Mouse (Mus musculus) layer of hippocampus, postnatal 10 days (tissue): ENCODE data around the gene Per1. TPM values are rescaled to one million over a fixed set of nuclear protein-coding genes. Genes with fewer than 3 reads are reported as not detected.
A peak's percentile ranks its signal among the peaks of the same experiment; 100 is the strongest.

Experiments
- DNase-seq, 2 experiments: peaks; one replicate each; pipeline ENCODE4 v3.0.0; 2021; ENCODE audit warnings: low spot score in 2 of 2
- total RNA-seq, 2 experiments: library from RNA; stranded (reverse); gene quantifications; 2 replicates each; pipeline ENCODE4 v1.2.3; 2021

Gene Per1
- total RNA-seq, 2 experiments from 2014 or later = 54.4 to 67.2 TPM

- DNase-seq = no peak
Observed at GRCm38 (mm10) chr11:69111051-69111810, 16.2 kb downstream of the Per1 start.

DNA sequence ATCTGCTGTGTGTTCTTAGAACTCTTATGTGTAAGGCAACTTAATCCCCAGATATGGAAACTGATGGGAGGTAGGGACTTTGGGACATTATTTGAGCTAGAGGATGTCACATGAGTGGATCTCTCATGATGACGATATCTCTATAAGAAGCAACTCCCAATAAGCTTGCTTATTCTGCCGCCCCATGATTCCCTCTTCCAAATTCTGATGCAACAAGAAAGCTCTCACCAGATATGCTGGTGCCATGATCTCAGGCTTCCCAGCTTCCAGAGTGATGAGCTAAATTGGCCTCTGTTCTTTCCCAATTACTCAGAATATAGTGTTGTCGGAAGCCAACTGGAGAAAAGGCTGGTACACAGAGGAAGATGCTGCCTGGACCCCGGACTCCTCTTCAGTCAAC, 16.8 kb downstream of the Per1 start:
- DNase-seq = no peak

DNA sequence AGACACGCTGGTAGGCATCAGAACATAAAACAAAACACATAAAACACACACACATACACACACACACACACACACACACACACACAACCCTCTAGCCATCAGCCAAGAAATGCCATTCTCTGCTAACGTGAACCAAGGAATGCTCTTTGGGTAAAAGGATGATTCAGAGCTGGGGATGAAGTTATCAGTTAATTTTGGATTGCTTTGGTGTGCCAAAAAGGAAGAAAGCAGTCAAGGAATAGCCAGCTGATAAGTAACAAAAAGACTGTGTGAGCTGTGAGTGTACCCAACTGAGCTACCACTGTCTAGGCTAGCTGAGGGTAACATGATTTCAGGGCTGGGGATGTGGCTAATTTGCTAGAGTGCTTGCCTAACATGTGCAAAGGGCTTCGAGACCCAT, 19.0 kb downstream of the Per1 start:
- DNase-seq = no peak

DNA sequence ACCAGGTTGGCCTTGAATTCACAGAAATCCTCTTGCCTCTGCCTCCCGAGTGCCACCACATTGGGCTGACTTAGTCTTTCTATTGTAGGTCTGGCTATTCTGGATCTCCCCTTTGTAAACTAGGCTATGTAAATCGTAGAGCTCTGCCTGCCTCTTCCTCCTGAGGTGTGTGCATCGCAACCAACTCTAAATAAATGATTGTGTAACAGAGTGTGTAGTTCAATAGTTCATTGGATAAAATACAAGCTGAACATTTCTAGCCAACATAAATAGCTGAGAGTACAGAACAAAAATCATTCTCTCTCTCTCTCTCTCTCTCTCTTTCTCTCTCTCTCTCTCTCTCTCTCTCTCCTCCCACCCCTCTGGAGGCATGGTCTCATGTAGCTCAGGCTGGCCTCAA, 19.6 kb downstream of the Per1 start:
- DNase-seq = no peak

- no peak for DNase-seq
Observed at GRCm38 (mm10) chr11:69116843-69117242, 21.8 kb downstream of the Per1 start.

- DNase-seq = peak; percentile 53 to 69
Observed at GRCm38 (mm10) chr11:69117737-69118695, 23.0 kb downstream of the Per1 start.

DNA sequence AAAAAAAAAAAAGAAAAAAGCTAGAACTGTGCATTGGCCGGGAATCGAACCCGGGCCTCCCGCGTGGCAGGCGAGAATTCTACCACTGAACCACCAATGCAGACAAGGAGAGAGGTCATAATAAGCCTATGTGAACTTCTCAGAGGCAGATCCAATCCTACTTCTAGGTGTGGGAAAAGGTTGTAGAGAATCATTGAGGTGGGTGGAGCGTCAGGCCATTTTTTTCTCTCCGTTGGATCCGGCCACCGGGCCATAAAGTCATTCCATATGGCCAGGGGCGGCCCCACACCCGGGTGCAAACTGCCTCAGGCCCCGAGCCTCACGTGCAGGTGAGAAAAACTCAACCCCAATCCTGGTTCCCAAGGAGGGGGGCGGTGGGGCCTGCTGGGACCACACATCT, 23.7 kb downstream of the Per1 start:
- DNase-seq = peak; percentile 91 to 92

DNA sequence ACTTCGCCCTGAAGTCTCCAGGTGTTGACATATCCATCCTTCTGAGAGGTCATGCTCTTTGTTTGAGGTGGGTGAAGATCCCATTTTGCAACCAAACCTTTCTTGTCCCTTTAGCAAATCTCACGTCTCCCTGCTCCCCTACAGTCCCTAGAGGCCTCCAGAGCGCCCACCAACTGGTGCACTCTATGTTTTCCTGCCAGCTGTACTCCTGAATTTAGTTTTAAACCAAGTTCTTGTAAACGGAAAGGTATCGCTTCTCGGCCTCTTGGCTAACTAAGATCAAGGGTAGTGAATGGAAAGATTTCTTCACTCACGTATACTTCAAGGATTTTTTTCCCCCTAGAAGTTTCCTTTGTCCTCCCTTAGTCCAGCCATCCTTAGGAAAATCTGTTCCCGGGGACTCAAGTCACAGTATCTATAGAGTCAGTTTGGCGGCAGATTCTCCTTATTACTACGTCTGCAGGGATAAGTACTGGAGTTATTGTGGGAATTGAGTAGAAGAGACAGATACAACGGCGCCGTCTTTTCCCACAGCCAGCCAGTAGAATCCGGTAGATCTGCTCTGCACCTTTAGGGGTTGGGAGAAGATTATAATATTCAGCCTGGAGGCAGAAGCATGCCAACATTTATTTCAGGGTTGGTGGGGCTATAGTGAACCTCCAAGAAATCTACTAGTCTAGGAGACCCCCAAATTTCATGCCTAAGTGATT, 24.6 kb downstream of the Per1 start:
- no peak for DNase-seq

DNA sequence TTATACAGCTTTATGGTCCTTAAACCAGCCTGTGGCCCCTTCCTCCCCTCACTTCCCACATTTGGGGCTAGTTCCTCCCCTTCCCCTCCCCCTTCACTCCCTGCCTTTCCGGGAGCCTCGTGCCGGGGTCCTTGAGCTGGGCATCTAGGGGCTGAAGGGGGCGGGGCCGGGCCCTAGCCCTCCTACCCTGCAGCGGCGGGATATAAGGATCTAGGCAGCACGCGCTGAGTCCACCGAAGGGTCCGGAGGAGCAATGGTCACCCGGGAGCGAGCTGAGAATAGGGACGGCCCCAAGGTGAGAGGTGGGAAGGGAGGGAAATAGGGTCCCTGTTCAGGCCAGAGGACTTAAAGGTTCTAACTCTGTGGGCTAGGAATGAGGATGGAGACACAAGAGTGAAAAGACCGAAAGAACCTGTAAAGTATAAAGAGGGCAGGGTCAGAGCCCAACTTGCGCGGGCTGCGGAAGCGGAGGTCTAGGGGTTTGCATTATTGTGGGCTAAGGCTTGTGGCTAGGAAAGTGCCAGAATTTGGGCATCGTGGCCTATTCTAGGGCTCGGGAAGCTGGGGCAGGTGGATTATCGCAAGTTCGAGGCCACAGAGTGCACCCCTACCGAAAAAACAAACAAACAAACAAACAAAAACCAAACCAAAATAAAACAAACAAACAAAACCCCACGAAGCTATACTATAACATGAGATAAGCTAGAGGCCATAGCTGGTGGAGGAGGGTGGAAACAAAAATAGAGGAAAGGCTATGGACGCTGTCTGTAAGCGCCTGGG, 25.4 kb downstream of the Per1 start, which contains the start of gene Hes7:
TSS of gene Hes7 (plus strand) at position 184 of the 780 bp plus-strand sequence.
- DNase-seq = no peak

DNA sequence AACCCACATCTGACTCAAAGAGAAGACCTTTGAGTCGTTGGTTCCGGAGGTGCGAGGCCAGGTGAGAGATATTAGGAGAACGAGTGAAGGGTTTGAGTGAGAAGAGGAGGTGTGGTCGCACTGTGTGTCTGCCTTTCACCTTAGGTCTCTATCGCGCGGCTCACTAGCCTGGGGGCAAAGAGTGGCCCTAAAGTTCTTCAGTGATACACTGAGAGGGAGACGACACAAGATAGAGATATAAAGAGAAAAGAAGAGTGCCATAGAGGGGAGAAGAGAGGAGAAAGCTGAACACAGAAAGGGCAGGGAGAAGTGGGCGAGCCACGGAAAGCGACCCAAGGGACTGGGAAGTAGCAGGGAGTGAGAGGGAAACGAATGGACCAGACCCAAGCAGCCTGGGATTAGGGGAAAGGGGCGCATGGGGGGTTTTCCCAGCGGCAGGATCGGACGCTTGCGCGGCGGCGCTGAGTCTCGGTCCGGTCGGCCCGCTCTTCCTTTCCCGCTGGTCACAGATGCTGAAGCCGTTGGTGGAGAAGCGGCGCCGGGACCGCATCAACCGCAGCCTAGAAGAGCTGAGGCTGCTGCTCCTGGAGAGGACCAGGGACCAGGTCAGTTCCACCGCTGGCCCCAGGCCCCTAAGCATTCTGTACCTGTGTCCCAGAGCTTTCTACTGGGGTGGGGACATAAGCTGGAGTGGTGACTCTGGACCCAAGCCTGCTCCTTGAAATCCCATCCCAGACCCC, 26.2 kb downstream of the Per1 start:
- DNase-seq = peak in 1 of 2 experiments; percentile 43

- peak in 1 of 2 experiments; percentile 64 for DNase-seq
Observed at GRCm38 (mm10) chr11:69121741-69122335, 26.8 kb downstream of the Per1 start.

GRCm38 (mm10) chr11:69122336-69122951, 27.4 kb downstream of the Per1 start, which contains the start of gene 9130213A22Rik:
Gene 9130213A22Rik, minus strand, starts transcription at chr11:69122589.
- peak; percentile 92 to 95 for DNase-seq

- DNase-seq = peak; percentile 96
Observed at GRCm38 (mm10) chr11:69123056-69123692, 28.2 kb downstream of the Per1 start.

GRCm38 (mm10) chr11:69123693-69124497, 28.9 kb downstream of the Per1 start:
- DNase-seq = peak; percentile 91 to 95

DNA sequence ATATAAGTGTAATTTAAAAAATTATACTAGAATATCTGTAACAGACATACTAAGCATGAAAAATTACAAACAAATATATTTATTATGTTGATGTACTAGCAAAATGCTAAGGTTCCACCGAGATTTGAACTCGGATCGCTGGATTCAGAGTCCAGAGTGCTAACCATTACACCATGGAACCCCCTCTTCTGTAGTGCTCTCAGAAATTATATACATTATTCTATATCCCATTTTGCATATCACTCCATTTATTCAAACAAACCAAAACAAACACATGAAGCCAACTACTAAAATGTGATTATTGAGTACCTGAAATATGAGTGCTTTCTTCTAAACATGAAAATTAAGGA, 29.5 kb downstream of the Per1 start:
- DNase-seq = peak; percentile 68 to 73

GRCm38 (mm10) chr11:69125041-69125851, 30.2 kb downstream of the Per1 start:
- peak; percentile 78 to 83 for DNase-seq

DNA sequence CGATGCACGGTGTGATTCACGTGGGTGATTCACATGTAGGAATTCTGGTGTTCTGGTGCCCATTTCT, 30.7 kb downstream of the Per1 start, which contains the start of gene Aloxe3:
TSS of gene Aloxe3 (plus strand) at position 45 of the 67 bp plus-strand sequence.
- DNase-seq = no peak
